Mouse (Mus musculus): ENCODE measurements at regions not wholly inside any gene's neighbourhood (a gene's known extent, or its start where the extent isn't known, plus 50 kb on each side); places are given as distances from the start of the nearest gene placed in this dataset.
A peak's percentile ranks its signal among the peaks of the same experiment; 100 is the strongest.

DNA sequence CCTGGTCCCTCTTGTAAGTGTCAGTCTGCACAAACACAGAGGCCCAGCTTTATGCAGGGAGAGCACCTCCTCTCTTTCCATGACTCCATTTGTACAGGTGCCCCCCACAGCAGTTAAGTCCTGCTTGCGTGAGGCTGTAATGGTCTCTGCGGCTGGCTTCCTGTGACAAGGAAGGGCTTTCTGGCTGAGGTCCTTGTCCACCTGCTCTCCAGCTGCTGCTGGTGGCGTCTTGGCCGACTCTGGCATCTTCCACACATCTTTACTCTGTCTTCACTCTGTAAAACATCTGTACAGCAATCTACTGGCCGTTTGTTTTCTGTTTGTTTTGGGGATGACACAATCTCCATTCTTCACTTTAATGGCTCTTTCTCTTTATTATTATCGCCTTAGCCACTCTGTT lies 60.8 kb downstream of the Rpusd4 start:
- no peak for DNase-seq
- intact Hi-C loops (cut with DNase I) = no loop called here

DNA sequence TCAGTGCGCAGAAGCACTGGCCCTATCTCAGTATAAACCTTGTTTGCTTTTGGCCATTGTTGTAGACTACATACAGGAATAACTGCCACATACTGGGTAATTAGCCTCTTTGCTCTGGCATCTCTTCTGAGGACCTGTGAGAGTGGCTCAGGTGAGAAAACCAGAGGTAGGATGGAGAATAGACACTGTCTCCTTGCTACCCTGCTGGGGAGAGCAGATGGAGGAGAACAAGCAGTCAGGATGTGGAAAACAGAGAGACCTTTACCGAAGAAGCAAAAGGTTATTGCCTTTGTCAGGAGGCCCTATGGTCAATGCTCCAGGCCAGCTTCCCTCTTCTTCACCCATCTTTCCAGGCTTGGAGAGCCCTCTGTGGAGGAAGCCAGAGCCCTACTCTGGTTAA lies 62.7 kb downstream of the Rpusd4 start:
- DNase-seq = no peak
- intact Hi-C loops (cut with DNase I) = no loop called here

DNA sequence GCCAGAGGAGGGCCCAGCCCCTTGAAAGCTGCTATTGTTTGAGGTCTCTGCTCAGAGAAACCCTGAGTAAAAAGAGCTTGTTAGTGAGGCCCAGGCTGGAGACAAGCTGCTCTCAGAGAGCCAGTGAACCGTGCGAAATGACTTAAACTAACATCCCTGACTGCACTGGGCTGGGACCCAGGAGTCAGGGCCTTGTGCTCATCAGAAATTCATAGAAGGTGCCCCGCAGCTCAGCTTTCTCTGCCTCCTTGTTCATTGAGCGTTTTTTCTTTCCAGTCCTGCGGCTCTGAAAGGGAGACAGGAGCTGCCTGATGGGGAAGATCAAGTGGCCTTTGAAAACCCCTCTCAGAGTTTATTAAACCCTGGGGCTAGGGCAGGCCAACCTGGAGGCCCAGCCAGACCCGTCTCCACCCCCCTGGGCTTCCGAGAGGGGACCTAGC lies 63.6 kb downstream of the Rpusd4 start:
- intact Hi-C loops (cut with DNase I) = no loop called here
- DNase-seq = peak; percentile 78

DNA sequence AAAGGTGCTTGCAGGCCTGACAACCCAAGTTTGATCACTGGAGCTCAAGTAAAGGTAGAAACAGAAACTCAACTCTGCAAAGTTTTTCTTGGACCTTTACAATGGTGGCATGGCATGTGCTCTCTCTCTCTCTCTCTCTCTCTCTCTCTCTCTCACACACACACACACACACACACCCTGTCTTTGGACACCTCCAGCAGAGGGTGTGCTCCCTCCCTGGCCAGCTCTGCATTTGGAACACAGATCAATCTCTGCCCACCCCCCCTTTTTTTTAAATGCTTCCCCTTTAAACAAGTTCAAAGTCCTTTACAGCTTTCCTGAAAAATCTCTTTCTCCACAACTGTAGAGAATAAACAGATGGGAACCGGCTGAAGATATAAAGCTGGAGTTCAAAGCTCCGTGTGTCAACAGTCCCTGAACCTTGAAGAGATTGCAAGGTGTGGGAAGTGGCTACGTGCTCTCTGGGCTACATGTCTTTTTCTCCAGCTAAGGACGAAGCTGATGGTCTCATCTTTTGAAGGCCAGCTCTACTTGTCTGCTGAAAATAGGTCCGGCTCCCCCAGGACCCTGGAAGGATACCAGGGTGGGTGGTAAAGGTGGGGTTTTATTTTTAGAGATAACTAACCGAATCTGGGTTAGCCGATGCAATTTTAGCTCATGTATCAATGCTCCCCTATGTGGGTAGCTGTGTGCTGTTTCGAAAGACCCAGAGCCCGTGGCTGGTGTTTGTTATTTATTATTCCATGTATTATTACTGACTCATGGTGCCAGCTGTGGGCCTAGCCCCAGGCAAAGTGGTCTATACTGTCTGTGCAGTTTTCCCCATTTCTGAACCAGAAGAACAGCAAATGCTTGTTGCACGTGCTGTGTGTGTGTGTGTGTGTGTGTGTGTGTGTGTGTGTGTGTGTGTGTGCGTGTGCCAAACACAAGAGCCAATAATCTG lies 65.3 kb downstream of the Rpusd4 start:
- intact Hi-C loops (cut with DNase I) = no loop called here

DNA sequence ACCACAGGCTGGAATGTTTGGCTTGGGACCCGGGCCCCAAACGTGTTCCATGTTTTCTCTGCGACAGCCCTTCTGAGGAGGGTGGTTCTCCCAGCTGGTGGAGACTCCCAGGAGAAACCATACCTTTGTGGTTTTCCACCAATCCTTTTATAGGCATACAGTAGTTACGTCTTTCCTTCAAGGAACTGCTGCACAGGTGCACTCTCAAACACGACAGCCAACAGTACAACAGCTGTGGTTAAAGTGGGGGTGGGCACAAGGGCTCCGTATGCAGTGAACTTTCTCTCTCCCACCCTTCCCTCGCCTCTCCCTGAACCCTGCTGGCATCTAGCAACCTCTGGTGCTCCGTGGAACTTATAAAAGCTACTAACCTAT lies 66.0 kb downstream of the Rpusd4 start:
- intact Hi-C loops (cut with DNase I) = no loop called here
- no peak for DNase-seq

More for the DNA sequence above, 65.3 kb downstream of the Rpusd4 start:
- no peak for DNase-seq

DNA sequence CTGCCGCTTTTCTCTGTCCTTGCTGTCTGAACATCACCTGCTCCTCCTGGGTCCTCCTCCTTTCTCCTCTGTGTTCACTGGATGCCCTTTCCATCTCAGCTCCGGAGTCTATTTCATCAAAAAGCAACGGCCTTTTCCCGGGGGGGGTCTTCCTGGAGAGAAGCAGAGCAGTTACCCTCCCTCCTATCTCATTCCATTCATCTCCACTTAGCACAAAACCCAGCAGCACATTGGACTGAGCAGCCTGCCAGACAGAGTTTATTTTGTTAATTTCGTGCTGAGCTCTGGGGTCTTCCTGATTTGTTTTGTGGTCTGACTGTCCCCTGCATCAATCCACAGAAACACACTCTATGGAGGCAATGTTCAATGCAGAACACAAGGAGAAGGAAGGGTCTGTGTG lies 66.9 kb downstream of the Rpusd4 start:
- intact Hi-C loops (cut with DNase I) = no loop called here
- DNase-seq = no peak

DNA sequence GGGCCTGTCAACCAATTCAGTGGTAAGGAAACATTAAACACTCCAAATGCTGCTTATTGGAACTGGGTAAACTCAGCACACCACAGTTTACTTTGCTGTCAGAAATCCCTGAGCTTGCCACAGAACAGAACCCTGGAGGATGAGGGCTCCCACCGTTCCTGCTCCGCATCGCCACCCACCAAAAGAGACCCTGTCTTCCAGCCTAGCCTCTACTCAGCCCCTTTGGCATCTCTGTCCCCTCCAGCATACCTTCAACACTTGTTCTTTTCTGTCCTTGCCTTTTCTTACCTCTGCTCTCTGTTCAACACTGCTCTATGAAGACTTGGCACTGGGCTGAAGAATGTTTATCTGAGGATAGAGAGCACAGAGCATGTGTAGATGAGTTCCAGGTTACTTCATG lies 67.5 kb downstream of the Rpusd4 start:
- DNase-seq = no peak
- intact Hi-C loops (cut with DNase I) = no loop called here

DNA sequence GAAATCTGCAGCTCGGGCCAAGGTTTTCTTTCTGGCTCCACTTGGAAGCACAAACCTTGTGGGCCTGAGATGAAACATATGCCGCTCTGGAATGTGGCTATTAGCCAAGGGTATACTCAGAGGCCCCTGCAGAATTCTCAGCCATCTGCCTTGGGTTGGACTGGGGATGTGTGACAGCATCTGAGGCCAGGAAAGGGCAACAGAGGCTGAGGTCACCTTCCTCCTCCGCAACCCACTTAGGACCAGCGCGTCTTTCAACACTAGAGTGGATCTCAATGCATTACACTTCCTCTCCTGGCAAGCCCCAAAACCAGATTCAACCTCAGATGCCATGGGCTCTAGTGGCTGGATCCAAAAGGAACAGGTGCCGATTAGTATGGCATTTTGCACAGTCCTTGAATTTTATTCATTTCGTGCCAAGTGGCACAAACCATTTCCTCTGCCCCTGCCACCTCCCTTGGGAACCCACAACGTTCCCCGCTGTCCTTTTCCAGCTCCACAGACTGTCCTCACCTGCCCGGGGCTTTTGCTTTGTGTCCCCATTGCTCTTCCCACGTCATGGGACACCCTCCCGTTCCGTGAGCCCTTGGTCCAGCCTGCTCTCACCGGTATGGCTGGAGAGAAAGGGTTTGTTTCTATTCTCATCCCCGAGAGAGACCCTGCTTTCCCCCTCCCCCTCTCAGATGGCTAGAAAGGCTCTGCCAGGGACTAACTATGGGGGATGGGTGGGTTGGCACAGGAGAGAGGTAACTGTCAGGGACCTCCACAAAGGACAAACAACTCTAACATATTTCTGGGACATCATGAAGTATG lies 68.4 kb downstream of the Rpusd4 start:
- intact Hi-C loops (cut with DNase I) = no loop called here
- DNase-seq = peak; percentile 73

DNA sequence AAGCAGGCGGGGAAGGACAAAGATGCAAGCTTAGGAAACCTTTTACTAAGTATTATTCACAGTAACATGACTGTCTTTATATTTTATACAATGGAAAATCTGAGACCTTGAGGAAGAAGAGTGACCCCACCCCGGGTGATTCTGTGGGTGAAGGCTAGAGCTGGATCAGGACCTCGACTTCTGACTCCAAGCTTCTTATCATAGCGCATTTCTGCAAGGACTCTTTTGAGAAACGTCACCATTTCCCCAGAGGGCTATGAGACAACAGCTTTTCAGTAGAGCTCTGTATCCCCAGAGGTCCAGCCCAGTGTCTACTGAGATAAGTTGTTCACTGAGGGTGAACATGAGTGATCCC lies 69.0 kb downstream of the Rpusd4 start:
- intact Hi-C loops (cut with DNase I) = no loop called here
- no peak for DNase-seq

DNA sequence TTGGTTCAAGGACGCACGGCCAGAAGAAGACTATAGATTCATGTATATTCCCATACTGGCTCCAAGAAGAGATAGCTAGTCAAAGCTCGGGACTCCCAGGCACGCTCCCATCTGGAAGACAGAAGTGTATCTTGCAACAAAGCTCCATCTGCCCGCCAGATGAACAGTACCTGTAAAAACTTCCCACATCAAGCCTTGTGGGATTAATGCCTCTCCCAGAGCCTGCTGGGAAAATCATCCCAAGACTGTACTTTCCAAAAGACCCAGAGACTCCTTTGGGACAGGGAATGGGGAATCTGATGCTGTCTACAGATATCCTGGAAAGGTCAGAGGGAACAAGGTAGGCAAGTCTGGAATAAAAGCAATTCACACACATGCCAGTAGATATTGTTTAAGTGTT lies 71.2 kb downstream of the Rpusd4 start:
- DNase-seq = no peak
- intact Hi-C loops (cut with DNase I) = no loop called here

DNA sequence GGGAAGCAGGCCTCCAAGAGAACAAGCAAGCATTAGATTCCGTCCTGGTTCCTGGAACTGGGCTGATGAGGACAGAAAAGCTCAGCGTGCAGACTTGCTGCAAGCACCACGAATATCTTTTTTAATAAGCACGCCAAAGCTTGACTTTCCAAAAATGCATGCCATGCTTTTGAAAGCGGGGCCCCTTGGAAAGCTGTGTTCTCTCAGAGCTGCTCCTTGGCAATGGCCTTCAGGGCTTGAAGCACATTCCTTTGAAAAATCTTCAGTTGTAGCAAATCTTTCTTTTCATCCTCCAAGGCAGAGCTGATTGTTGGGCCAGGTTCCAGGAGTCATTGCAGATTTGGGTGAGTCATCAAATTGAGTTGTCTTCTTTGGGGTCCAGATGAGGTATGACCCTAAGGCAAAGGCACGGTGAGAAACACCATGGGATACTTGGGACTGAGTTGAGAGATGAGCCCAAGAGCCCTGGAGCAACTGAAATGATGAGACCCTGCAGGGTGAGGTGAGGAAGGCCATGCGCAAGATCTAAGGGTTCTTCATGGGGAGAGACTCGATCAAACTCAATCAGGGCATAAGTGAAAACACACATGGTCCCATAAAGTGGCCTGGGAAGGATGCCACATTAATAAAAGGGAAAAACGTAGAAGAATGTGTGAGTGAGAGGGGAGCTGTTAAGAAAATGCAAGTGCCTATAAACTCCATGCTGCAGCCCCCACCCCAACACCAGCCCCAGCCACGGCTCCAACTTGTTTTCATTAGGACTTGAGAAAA lies 72.0 kb downstream of the Rpusd4 start:
- intact Hi-C loops (cut with DNase I) = no loop called here
- DNase-seq = no peak

DNA sequence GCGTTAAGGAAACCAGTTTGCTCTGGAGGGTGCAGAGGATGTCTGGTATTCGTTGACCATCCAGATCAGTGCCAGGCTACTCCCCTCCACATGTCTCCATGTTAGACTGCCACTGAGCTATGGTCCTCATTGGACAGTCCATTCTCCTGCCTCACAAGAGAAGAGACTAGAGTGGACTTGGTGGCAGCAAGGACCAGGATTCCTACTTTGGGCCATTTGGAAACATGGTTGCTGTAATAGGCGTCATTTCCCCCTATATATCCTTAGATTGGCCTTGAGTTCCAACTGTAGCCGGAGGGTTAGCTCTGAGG lies 72.6 kb downstream of the Rpusd4 start:
- intact Hi-C loops (cut with DNase I) = no loop called here
- no peak for DNase-seq

DNA sequence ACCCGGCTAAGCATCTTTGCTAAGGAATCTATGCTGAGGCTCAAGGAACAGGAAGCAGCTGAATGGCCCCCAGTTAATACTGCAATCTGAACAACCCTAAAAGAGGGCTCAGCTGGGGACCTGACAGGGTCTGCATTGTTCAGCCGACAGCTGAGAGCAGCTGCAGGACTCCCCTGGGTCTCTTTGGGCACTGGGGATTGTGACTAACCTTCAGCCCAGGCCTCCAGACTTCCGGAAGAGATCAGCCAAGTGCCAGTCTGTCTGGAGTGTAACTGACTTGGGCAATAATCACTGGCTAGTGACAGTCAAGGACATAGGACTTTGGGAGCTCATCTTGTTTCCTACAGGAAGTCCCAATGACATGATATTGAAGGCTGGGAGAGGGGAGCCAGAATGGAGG lies 73.1 kb downstream of the Rpusd4 start:
- DNase-seq = no peak
- intact Hi-C loops (cut with DNase I) = no loop called here

DNA sequence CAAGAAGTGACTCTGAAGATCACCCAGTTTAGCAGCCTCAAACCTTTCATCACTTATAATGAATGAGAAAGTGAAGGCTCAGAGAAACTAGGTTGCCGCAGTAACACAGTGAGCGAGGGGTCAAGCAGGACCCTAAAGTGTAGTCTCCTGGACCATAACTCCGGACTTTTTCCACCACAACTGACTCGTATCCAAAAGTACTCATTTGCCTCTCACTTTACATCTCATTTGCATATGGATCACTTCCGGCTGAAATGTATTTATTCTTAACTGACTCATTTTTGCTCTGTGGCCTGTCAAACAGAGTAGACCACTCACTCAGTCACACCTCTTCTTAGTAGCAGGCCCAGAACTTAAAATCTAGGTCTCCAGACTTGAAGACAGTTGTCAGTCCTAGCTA lies 73.7 kb downstream of the Rpusd4 start:
- intact Hi-C loops (cut with DNase I) = no loop called here

DNA sequence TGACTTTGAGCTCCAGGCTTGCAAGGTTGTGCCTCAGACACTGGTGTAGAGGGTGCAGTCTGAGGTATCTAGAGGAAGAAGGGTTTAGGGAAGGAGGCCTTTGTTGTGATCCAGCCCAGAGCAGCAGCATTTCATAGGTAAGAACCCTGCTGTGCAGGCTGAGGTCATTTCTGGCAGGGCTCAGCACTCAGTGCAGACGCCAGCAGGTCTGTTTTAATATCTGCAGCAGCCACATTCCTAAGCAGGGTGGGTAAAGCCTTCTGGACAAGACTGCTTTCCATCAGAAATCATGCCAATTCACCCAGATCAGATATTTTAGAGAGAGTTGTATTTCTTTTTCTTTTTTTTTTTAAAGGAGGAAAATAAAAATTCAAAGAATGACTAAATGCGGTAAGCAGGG lies 74.8 kb downstream of the Rpusd4 start:
- DNase-seq = no peak
- intact Hi-C loops (cut with DNase I) = no loop called here

More for the DNA sequence above, 73.7 kb downstream of the Rpusd4 start:
- no peak for DNase-seq

DNA sequence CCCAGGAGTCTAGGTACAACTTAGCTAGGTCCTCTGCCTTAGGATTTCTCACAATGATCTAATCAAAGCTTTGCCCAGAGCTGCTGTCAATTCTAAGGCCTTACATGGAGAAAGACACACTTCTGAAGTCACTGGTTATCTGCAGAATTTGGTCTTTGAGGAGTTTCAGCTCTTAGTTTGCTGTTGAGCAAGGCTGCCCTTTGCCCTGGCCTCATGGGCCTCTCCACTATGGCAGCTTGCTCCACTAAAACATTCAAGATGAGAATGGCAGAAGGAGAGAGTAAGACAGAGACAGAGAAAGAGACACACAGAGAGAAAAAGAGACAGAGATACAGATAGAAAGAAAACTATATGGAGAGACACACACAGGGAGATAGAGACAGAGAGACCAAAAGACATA lies 75.7 kb downstream of the Rpusd4 start:
- DNase-seq = no peak
- intact Hi-C loops (cut with DNase I) = no loop called here

DNA sequence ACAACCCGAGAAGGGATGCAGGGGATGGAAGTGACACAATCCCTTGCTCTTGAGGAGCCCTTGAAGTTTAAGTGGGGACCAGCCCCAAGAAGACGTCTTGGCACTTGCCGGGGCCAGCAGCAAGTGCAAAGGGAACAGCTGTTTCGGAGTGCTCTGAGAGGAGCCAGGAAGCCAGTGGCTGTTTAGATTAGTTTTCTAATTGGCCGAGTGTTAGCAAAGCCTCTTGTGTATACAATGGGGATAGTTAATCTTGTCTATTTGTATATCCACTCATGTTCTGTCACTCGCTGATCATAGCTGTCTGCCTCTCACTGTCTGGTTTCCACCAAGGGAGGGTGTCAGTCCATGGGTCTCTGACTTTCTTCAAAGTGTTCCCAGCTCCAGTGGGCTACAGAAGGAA lies 76.6 kb upstream of the Cdon start:
- DNase-seq = no peak
- intact Hi-C loops (cut with DNase I) = no loop called here

DNA sequence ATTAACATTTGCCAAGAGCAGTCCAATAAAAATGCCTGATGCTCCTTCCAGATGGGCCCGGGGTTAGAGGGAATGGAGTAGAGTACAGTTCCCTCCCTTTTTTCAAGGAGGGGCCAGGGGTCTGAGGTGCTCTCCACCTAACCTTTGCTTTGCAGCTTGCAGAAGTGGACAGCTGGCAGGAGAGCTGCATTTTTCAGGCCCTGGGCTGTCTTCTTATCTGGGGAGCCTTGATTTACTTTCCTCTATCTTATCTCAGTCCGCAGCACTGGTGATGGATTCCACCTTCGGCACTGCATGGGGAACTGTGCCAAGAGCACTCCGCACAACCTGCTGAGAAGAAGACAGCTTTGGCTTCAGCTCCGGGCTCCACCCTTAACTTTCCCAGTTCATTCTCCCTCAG lies 74.5 kb upstream of the Cdon start:
- intact Hi-C loops (cut with DNase I) = no loop called here
- no peak for DNase-seq

DNA sequence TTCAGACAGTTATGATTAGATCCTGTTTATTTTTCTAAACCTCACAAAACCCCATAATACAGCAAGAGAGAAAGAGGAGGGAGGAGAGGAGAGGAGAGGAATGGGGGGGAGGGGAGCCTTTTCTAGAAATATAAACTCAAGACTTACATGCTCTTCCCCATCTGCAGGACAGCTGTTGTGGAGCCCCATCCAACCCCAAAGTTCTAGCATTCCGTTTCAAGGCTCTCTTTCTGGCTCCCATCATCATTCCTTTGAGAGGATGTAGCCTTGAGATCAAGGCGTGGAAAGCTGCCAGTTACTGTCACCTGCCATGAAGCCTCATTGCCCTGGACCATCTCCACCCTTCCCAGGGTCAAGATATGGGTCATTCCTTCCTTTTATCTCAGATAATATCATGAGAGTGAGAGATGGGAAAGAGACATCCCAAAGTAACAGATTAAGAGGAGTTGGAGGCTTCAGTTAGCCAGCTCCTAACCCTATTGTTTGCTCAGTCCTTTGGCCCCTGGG lies 70.8 kb upstream of the Cdon start:
- DNase-seq = no peak
- intact Hi-C loops (cut with DNase I) = no loop called here

DNA sequence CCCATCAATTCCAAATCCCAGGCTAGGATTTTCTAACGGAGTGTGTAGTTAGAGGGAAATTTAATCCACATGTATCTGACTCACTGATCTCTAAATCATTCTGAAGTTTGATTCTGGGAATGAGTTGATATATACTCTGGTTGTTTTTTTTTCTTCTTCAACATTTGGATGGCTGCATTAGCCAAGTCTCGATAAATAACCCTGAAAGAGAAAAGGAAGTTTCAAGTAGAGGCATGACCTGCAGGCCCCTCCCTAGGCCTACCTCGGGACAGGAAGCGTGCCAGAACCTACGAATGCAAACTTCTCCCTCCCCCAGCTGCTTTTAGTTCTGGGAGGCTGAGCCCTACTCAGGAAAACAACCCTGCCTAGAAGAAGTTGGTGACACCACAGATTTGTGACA lies 69.4 kb upstream of the Cdon start:
- no peak for DNase-seq
- intact Hi-C loops (cut with DNase I) = no loop called here

DNA sequence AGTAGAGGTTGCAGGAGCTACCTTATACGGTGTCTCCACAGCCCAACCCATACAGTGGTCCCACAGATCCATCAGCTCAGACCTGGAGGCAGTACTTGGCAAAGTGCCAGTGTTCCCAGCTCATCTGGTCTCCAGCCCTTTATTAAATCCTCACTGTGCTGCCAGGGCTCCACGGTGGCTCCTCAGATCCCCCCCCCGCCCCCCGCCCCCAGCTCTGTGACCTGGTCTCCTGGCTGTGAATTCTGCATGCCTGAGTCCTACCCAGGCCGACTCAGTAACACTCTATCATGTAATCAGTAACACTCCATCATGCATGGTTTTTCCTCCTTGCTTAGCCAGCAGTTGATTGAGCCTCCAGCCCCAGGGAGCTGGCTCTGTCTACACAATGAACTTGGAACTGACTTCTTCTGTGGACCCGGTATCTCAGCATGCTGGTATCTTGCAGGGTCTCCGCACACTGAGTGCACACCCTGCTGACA lies 66.2 kb upstream of the Cdon start:
- intact Hi-C loops (cut with DNase I) = no loop called here
- peak; percentile 51 for DNase-seq
